24 mouse cellular contexts compared by ENCODE assay signal in the genomic region with DNA sequence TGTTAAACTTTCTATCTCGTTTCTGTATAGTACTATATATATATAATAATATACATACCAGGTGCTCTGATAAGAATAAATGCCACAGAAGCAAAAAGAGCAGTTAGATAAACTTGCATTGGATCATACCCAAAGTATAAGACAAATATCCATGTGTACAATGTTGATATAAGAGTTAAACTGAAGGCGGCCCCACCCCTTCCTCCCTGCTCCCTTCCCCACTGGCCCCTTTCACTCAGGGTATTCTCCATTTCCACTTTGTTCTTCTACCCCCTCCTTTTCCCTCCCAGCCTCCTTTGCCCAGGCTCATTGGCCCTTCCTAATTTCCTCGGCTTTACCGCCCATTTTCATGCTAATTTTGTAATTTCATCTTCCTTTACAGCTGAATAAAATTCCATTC. TPM values are rescaled to one million over a fixed set of nuclear protein-coding genes. Genes with fewer than 3 reads are reported as not detected.
"Had no signal": no experiment of that assay in that cellular context is flagged by ENCODE, and none has a peak within 500 bp of the region (broad histone marks: within the 10 kb centered on the region; RNA-seq: fewer than 3 reads in every experiment).

No protein-coding gene starts in this region.

- H3K9me3 ChIP-seq: kidney, embryonic 15.5 days; limb, embryonic 15.5 days; lung, embryonic 15.5 days; neural tube, embryonic 12.5 days; neural tube, embryonic 15.5 days had no signal

- H3K27ac ChIP-seq: kidney, embryonic 15.5 days; left cerebral cortex, adult 2 months; limb, embryonic 12.5 days; limb, embryonic 15.5 days; liver, embryonic 14.5 days; lung, embryonic 15.5 days; neural tube, embryonic 12.5 days; neural tube, embryonic 15.5 days; stomach, postnatal 0 days had no signal

- H3K9ac ChIP-seq: kidney, embryonic 15.5 days; limb, embryonic 12.5 days; limb, embryonic 15.5 days; liver, embryonic 14.5 days; lung, embryonic 15.5 days; neural tube, embryonic 12.5 days; neural tube, embryonic 15.5 days had no signal

- H3K36me3 ChIP-seq: kidney, embryonic 15.5 days; limb, embryonic 12.5 days; limb, embryonic 15.5 days; lung, embryonic 15.5 days; neural tube, embryonic 12.5 days; neural tube, embryonic 15.5 days had no signal

- H3K27me3 ChIP-seq: kidney, embryonic 15.5 days; limb, embryonic 12.5 days; limb, embryonic 15.5 days; lung, embryonic 15.5 days; neural tube, embryonic 12.5 days; neural tube, embryonic 15.5 days had no signal

- H3K4me2 ChIP-seq: kidney, embryonic 15.5 days; limb, embryonic 12.5 days; limb, embryonic 15.5 days; liver, embryonic 11.5 days; lung, embryonic 15.5 days; neural tube, embryonic 12.5 days; neural tube, embryonic 15.5 days had no signal

- DNase-seq: kidney, adult 8-10 months; kidney, postnatal 10 days; kidney, postnatal 36 days; layer of hippocampus, postnatal 36 days; left cerebral cortex, postnatal 4 days; lung, adult 18-20 months; lung, postnatal 10 days; lung, postnatal 36 days; right cerebral cortex, adult 18-20 months; right cerebral cortex, postnatal 14 days; right cerebral cortex, postnatal 4 days; thymus, adult 2 months; thymus, postnatal 14 days; thymus, postnatal 4 days had no signal

- H3K4me3 ChIP-seq: kidney, embryonic 15.5 days; left cerebral cortex, adult 2 months; limb, embryonic 12.5 days; limb, embryonic 15.5 days; lung, embryonic 15.5 days; neural tube, embryonic 12.5 days; neural tube, embryonic 15.5 days had no signal

- H3K4me1 ChIP-seq: limb, embryonic 12.5 days; limb, embryonic 15.5 days; lung, embryonic 15.5 days; neural tube, embryonic 12.5 days; neural tube, embryonic 15.5 days had no signal

RNA-seq across cellular contexts. Expression of a gene that starts 36.5 kb away (rescaled TPM):
- polyA plus RNA-seq: limb, embryonic 12.5 days had no signal
